Mouse (Mus musculus): ENCODE measurements at regions not wholly inside any gene's neighbourhood (a gene's known extent, or its start where the extent isn't known, plus 50 kb on each side); places are given as distances from the start of the nearest gene placed in this dataset.
"Not testable (repeated sequence)": the region's sequence is repeated elsewhere in the genome, so short reads cannot be mapped to it uniquely, and the experiment has no call there.

DNA sequence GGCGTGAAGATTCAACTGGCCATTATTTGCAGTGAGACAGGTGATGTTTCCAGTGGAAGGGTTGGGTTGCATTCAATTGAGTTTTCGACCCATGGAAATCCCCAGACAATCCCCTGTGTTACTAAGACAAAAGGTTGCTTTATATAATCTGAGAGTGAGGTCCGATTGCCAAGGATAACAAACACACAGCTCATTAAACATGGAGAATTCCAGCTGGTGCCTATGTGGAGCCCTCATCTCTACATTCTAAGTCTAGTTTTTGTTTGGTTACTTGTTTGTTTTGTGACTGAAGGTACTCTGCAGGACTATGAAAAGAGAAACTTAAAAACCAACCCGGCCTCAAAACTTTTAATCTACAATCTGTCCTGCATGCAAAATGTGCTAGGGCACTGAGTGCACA, 70.9 kb downstream of the 4930596D02Rik start:
- Histone ChIP-seq H3K36me3 (no peaks in the 10 kb centered on the region), H3K9ac (replicated peaks) (no peak overlapping the region), H3K9me3 (no peaks in the 10 kb centered on the region), H3K27me3 (no peaks in the 10 kb centered on the region), H3K4me1 (replicated peaks) (no peaks in the 10 kb centered on the region), H3K4me2 (replicated peaks) (no peak overlapping the region), H3K4me3 (replicated peaks) (no peak overlapping the region), H3K27ac (no peak overlapping the region)
- WGBS = 57% methylated on average over 4 of the region's 4 CpGs
- no peak for ATAC-seq

DNA sequence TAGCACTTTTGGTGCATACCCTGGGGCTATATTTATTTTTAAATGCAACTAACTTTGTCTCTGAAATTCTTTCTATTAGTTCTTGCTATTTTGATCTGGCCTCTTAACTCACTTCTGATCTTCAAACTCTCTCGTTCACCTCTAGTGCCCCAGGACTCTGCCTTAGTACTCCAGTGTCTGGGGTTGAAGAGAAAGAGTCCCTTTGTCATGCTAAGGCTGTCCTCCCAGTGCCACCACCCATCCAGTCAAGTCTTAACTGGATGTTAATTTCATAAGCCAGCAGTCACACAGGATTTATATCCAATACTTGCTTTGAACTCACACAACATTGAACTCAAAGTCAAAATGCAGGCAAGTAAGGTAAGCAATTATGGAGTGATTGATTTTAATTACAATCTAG, 81.1 kb downstream of the 4930596D02Rik start:
- Histone ChIP-seq H3K27me3 (no peaks in the 10 kb centered on the region), H3K36me3 (no peaks in the 10 kb centered on the region), H3K9me3 (no peaks in the 10 kb centered on the region), H3K9ac (replicated peaks) (no peak overlapping the region), H3K27ac (no peak overlapping the region), H3K4me1 (replicated peaks) (no peaks in the 10 kb centered on the region), H3K4me3 (replicated peaks) (no peak overlapping the region), H3K4me2 (replicated peaks) (no peak overlapping the region)
- 40% methylated on average over 1 of the region's 1 CpGs for WGBS
- ATAC-seq = no peak

DNA sequence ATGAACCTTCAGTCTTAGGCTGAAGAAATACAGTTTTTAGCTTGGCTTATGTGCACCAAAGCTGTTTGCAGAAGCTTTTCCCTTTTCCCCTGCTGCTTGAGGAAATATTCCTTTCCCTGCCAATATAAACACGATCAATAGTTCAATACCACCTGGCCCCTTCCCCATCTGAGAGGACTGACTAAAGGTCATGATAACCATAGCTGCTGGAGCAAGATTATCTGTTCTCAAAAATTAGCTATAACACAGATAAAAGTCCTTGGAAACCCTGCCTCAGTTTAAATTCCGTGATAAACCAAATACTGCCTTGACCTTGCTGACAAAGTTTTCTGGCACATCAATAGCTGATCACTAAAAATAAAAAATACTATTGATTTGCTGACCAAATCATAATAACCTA, 126.6 kb downstream of the 4930596D02Rik start:
- Histone ChIP-seq H3K4me1 (replicated peaks) (no peaks in the 10 kb centered on the region), H3K4me3 (replicated peaks) (no peak overlapping the region), H3K9ac (replicated peaks) (no peak overlapping the region), H3K4me2 (replicated peaks) (no peak overlapping the region), H3K36me3 (no peaks in the 10 kb centered on the region), H3K9me3 (no peaks in the 10 kb centered on the region), H3K27me3 (no peaks in the 10 kb centered on the region), H3K27ac (no peak overlapping the region)
- WGBS = 92% methylated on average over 2 of the region's 2 CpGs
- no peak for ATAC-seq

DNA sequence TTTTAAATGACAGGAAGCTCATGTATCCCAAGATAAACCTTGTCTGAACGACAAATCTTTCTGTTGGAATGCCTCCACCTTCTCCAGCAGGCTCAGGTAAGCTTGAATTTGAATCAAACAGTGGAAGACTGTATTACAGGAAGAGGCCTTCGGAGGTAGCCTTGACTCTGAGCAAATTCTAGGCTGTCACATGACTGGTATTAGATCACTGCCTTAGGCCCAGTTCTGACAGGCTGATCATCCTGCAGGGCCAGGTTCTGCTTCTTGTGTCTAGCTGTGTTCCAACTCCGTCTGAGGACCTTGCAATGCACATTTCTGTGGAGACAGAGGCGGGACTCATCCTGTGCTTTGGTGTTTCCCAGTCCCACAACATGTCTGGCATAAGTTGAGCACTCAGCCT, 138.7 kb downstream of the 4930596D02Rik start:
- 0 out of 2 replicates have a peak, but pooled peaks have one; percentile 50 for ATAC-seq
- H3K9me3 ChIP-seq = no peaks in the 10 kb centered on the region
- H3K36me3 ChIP-seq = no peaks in the 10 kb centered on the region
- 66% methylated on average over 4 of the region's 4 CpGs for WGBS
- H3K27me3 ChIP-seq = no peaks in the 10 kb centered on the region
- no peak overlapping the region for H3K4me3 ChIP-seq (replicated peaks)
- H3K9ac ChIP-seq (replicated peaks) = no peak overlapping the region
- H3K4me2 ChIP-seq (replicated peaks) = no peak overlapping the region
- 0 out of 2 replicates have a peak overlapping the region, but pooled peaks have one; percentile 25 for H3K27ac ChIP-seq
- H3K4me1 ChIP-seq (replicated peaks) = peaks cover 3% of the 10 kb centered on the region; the same call in 1 of the 2 replicates

DNA sequence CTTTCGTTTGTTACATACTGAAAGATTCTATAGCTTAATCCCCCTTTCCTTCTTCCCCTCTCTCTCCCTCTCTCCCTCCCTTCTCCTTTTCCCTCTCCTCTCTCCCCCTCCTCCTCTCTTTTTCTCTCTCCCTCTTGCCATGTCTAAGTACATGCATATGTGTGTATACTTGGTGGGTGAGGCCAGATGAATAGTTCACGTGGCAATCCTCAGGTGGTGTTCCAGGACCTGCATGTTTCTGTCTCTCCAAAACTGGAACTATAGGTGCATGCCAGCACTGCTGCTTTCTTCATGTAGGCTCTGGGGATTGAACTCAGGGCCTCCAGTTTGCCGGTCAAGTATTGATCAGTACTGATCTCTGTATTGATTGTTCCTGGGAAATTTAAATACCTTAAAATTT, 161.4 kb downstream of the 4930596D02Rik start:
- no peak overlapping the region for H3K4me3 ChIP-seq (replicated peaks)
- whole genome bisulfite sequencing = 88% methylated on average over 3 of the region's 3 CpGs
- no peak for ATAC-seq
- no peak overlapping the region for H3K4me2 ChIP-seq (replicated peaks)
- no peaks in the 10 kb centered on the region for H3K9me3 ChIP-seq
- no peaks in the 10 kb centered on the region for H3K4me1 ChIP-seq (replicated peaks)
- no peaks in the 10 kb centered on the region for H3K27me3 ChIP-seq
- H3K27ac ChIP-seq = no peak overlapping the region
- no peak overlapping the region for H3K9ac ChIP-seq (replicated peaks)
- H3K36me3 ChIP-seq = no peaks in the 10 kb centered on the region

DNA sequence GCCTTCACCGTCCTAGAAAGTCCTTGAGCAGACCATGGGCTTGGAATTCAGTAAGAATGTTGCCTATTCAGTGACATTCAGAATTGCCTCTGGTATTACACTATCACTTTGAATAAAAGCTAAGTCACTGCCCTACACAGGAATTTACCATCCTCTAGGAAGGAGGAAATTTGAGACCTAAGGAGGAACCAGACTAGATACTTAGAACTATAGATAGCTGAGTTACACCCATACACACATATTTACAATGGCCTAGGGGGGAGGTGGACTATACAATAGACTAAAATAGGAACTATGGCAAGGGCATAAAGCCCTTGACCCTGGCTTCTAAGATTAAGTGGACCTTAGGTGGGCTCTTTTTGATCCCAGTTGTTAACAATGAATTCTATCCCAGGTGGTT, 162.1 kb downstream of the 4930596D02Rik start:
- not testable (repeated sequence) for H3K9me3 ChIP-seq; H3K27me3 ChIP-seq; H3K4me2 ChIP-seq (replicated peaks); H3K27ac ChIP-seq; H3K9ac ChIP-seq (replicated peaks); H3K36me3 ChIP-seq; ATAC-seq; H3K4me3 ChIP-seq (replicated peaks); H3K4me1 ChIP-seq (replicated peaks)
- WGBS = 92% methylated on average over 1 of the region's 1 CpGs

Data from midbrain, embryonic 13.5 days (tissue).